Mouse (Mus musculus) v-Abl transformed pro-B cells (cell line): Measurements from ENCODE around the gene Pnkd.

ENCODE experiments used
- in situ Hi-C, 2 experiments: fragments of 400-800 bp; cut with MboI; formaldehyde crosslinking; loops; one replicate each; pipeline ENCODE4 v1.15.1; 2025; ENCODE audit not compliant: unreplicated experiment in 2 of 2

Pnkd gene

GRCm38 (mm10) chr1:74277041-74277440 is 7.7 kb upstream of the Pnkd start:
- in situ Hi-C loops: no loop called here

- in situ Hi-C loops: no loop called here
Measured at GRCm38 (mm10) chr1:74277883-74278537, 6.7 kb upstream of the Pnkd start.

GRCm38 (mm10) chr1:74278538-74278937 is 6.2 kb upstream of the Pnkd start, which contains the start of gene Gpbar1:
Gpbar1 (plus strand) TSS chr1:74278550.
- in situ Hi-C loops: no loop called here

- in situ Hi-C loops: no loop called here
Measured at GRCm38 (mm10) chr1:74278988-74279387, 5.7 kb upstream of the Pnkd start.

- in situ Hi-C loops: loop anchor here (5.0 to 10.0 kb wide), 2 partner anchors 38 to 76 kb away; no protein-coding TSS in a partner anchor
Measured at GRCm38 (mm10) chr1:74280591-74281325, 4.0 kb upstream of the Pnkd start.

GRCm38 (mm10) chr1:74281372-74281771 is 3.4 kb upstream of the Pnkd start:
- in situ Hi-C loops: loop anchor here (5.0 to 10.0 kb wide), 2 partner anchors 39 to 77 kb away; no protein-coding TSS in a partner anchor

GRCm38 (mm10) chr1:74281886-74282285 is 2.8 kb upstream of the Pnkd start:
- in situ Hi-C loops: loop anchor here (5.0 to 10.0 kb wide), 2 partner anchors 40 to 77 kb away; no protein-coding TSS in a partner anchor

GRCm38 (mm10) chr1:74282896-74283625 is 1.7 kb upstream of the Pnkd start:
- in situ Hi-C loops: loop anchor here (5.0 to 10.0 kb wide), 2 partner anchors 41 to 78 kb away; no protein-coding TSS in a partner anchor

- in situ Hi-C loops: loop anchor here (5.0 to 10.0 kb wide), 2 partner anchors 42 to 79 kb away; no protein-coding TSS in a partner anchor
Measured at GRCm38 (mm10) chr1:74283686-74284463, 855 bp upstream of the Pnkd start.

GRCm38 (mm10) chr1:74285212-74286010 is 681 bp downstream of the Pnkd start:
- in situ Hi-C loops: loop anchor here (5.0 to 10.0 kb wide), 2 partner anchors 81 to 107 kb away; partner anchors contain the start of gene Ctdsp1 (in 1 of the 2)

GRCm38 (mm10) chr1:74286869-74287607 is 2.3 kb downstream of the Pnkd start:
- in situ Hi-C loops: loop anchor here (5.0 to 10.0 kb wide), 2 partner anchors 82 to 105 kb away; partner anchors contain the start of gene Ctdsp1 (in 1 of the 2)

GRCm38 (mm10) chr1:74288327-74288726 is 3.6 kb downstream of the Pnkd start:
- in situ Hi-C loops: loop anchor here (5.0 to 10.0 kb wide), 2 partner anchors 84 to 104 kb away; partner anchors contain the start of gene Ctdsp1 (in 1 of the 2)

GRCm38 (mm10) chr1:74289248-74289647 is 4.5 kb downstream of the Pnkd start:
- in situ Hi-C loops: loop anchor here (5.0 to 10.0 kb wide), 2 partner anchors 84 to 103 kb away; partner anchors contain the start of gene Ctdsp1 (in 1 of the 2)

GRCm38 (mm10) chr1:74289740-74290139 is 5.0 kb downstream of the Pnkd start:
- in situ Hi-C loops: loop anchor here (5.0 to 10.0 kb wide), 3 partner anchors 85 to 165 kb away; partner anchors contain the start of gene Ctdsp1 (in 1 of the 2)

GRCm38 (mm10) chr1:74290141-74290540 is 5.4 kb downstream of the Pnkd start:
- in situ Hi-C loops: loop anchor here in 1 of 2 experiments (10.0 kb wide), 1 partner anchor 165 kb away; no protein-coding TSS in a partner anchor

- in situ Hi-C loops: loop anchor here in 1 of 2 experiments (10.0 kb wide), 1 partner anchor 162 kb away; no protein-coding TSS in a partner anchor
Measured at GRCm38 (mm10) chr1:74292331-74293020, 7.7 kb downstream of the Pnkd start.

GRCm38 (mm10) chr1:74293306-74293960 is 8.7 kb downstream of the Pnkd start:
- in situ Hi-C loops: loop anchor here in 1 of 2 experiments (10.0 kb wide), 1 partner anchor 161 kb away; no protein-coding TSS in a partner anchor
